Mouse (Mus musculus) adipocyte (in vitro differentiated cells): ENCODE measurements around the gene Tbl1xr1.

Experiments
- DNase-seq: peaks from one replicate; pipeline ENCODE4 v3.0.0-alpha.2; 2016; ENCODE audit warnings: low spot score

Tbl1xr1 gene

GRCm38 (mm10) chr3:22204186-22204585 lies 127.7 kb downstream of the Tbl1xr1 start:
- DNase-seq = no peak

- no peak for DNase-seq
Observed at GRCm38 (mm10) chr3:22221557-22221956, 145.1 kb downstream of the Tbl1xr1 start.

GRCm38 (mm10) chr3:22222351-22222750 lies 145.9 kb downstream of the Tbl1xr1 start:
- DNase-seq = no peak

GRCm38 (mm10) chr3:22223023-22223422 lies 146.6 kb downstream of the Tbl1xr1 start:
- DNase-seq = no peak

- DNase-seq = no peak
Observed at GRCm38 (mm10) chr3:22228052-22228451, 151.6 kb downstream of the Tbl1xr1 start.

GRCm38 (mm10) chr3:22230635-22231034 lies 154.2 kb downstream of the Tbl1xr1 start:
- DNase-seq = no peak

- DNase-seq = no peak
Observed at GRCm38 (mm10) chr3:22238106-22238900, 161.9 kb downstream of the Tbl1xr1 start.
